Mouse (Mus musculus) thymus, adult 2 months (tissue): ENCODE data around the gene Erlin1.

Experiments used
- CTCF ChIP-seq: fragments of 200-500 bp; IDR thresholded peaks from 2 replicates; pipeline ENCODE4 v1.5.1; 2012; ENCODE audit warnings: mild to moderate bottlenecking, control low read depth, low read length, moderate library complexity, borderline replicate concordance; ENCODE audit not compliant: control insufficient read depth, poor library complexity, insufficient read depth; ENCODE audit errors: extremely low read depth
- POLR2A ChIP-seq: fragments of 200-500 bp; IDR thresholded peaks from 2 replicates; pipeline ENCODE4 v1.6.1; 2012; ENCODE audit warnings: mild to moderate bottlenecking, low read length, control low read depth, moderate library complexity; ENCODE audit not compliant: control insufficient read depth, poor library complexity, insufficient read depth; ENCODE audit errors: extremely low read depth

- TF ChIP-seq POLR2A = no peak
- TF ChIP-seq CTCF = no peak
Observed at GRCm38 (mm10) chr19:44086278-44086677, 16.7 kb upstream of the Erlin1 start.
